Mouse (Mus musculus) bone marrow, adult 2 months (tissue): ENCODE data around the gene Scimp.

Experiments used
- CTCF ChIP-seq: fragments of 200-500 bp; IDR thresholded peaks from 2 replicates; pipeline ENCODE4 v1.5.1; 2011; ENCODE audit warnings: low read length, control low read depth; ENCODE audit not compliant: control insufficient read depth, insufficient read depth
- POLR2A ChIP-seq: fragments of 200-500 bp; IDR thresholded peaks from 2 replicates; pipeline ENCODE4 v1.6.1; 2011; ENCODE audit warnings: low read depth, mild to moderate bottlenecking, control low read depth, low read length, borderline replicate concordance; ENCODE audit not compliant: control insufficient read depth

GRCm38 (mm10) chr11:70763936-70764808 lies 48.2 kb downstream of the Scimp start, which contains the start of gene Zfp3:
- peak; percentile 33; the same call in 1 of the 2 replicates for TF ChIP-seq POLR2A
- no peak for TF ChIP-seq CTCF
